Mouse (Mus musculus) midbrain, embryonic 11.5 days (tissue): ENCODE data around the gene Mzf1. TPM values are rescaled to one million over a fixed set of nuclear protein-coding genes. Genes with fewer than 3 reads are reported as not detected.
"Not testable (repeated sequence)": the region's sequence is repeated elsewhere in the genome, so short reads cannot be mapped to it uniquely, and the experiment has no call there.

Experiments
- ATAC-seq: fragments of 200-750 bp; cut with Nextera tagmentation; 2 replicates; pipeline ENCODE4 v1.8.0; 2017; ENCODE audit warnings: moderate TSS enrichment, moderate library complexity; ENCODE audit not compliant: low FRiP score
- DNase-seq: peaks from one replicate; pipeline ENCODE4 v3.0.0; 2015; ENCODE audit warnings: low spot score; ENCODE audit errors: missing footprints
- H3K27ac ChIP-seq: fragments of 300-500 bp; sonication (generic); 2 replicates; pipeline ENCODE4 v1.5.1; 2014; ENCODE audit warnings: low read depth, low read length
- H3K27me3 ChIP-seq: fragments of 300-500 bp; sonication (generic); 2 replicates; pipeline ENCODE4 v1.6.1; 2014; ENCODE audit warnings: mild to moderate bottlenecking, low read length, moderate library complexity, mixed read lengths; ENCODE audit not compliant: control insufficient read depth, insufficient read depth
- H3K36me3 ChIP-seq: fragments of 300-500 bp; sonication (generic); 2 replicates; pipeline ENCODE4 v1.6.1; 2014; ENCODE audit warnings: mild to moderate bottlenecking, low read length, moderate library complexity, mixed read lengths; ENCODE audit not compliant: control insufficient read depth, insufficient read depth
- H3K4me1 ChIP-seq: fragments of 300-500 bp; sonication (generic); 2 replicates; pipeline ENCODE4 v1.6.1; 2014; ENCODE audit warnings: low read length; ENCODE audit not compliant: control insufficient read depth, insufficient read depth
- H3K4me2 ChIP-seq: fragments of 300-500 bp; sonication (generic); 2 replicates; pipeline ENCODE4 v1.6.1; 2014; ENCODE audit warnings: mild to moderate bottlenecking, moderate library complexity
- H3K4me3 ChIP-seq: fragments of 300-500 bp; sonication (generic); 2 replicates; pipeline ENCODE4 v1.5.1; 2014; ENCODE audit warnings: low read depth, low read length
- H3K9ac ChIP-seq: fragments of 300-500 bp; sonication (generic); 2 replicates; pipeline ENCODE4 v1.6.1; 2014; ENCODE audit warnings: low read length
- H3K9me3 ChIP-seq: fragments of 300-500 bp; sonication (generic); 2 replicates; pipeline ENCODE4 v1.6.1; 2016; ENCODE audit warnings: low read length; ENCODE audit not compliant: control insufficient read depth
- WGBS: fragments of 180-500 bp; shearing (Covaris S2); extraction: QIAGEN DNeasy Blood & Tissue Kit; methylation state at CpG from one replicate; pipeline ENCODE4 v1.1.7; 2014; 5-methylcytosine and 5-hydroxymethylcytosine counted together
- polyA plus RNA-seq: library from polyadenylated mRNA; unstranded; fragments of >200 nt; fragmentation: Nextera tagmentation; extraction: Ambion mirVana; gene quantifications from 2 replicates; pipeline ENCODE4 v1.2.1, GENCODE M21; 2014

The Mzf1 gene
- polyA plus RNA-seq, result 1.3 and 2.7 TPM in 2 replicates

DNA sequence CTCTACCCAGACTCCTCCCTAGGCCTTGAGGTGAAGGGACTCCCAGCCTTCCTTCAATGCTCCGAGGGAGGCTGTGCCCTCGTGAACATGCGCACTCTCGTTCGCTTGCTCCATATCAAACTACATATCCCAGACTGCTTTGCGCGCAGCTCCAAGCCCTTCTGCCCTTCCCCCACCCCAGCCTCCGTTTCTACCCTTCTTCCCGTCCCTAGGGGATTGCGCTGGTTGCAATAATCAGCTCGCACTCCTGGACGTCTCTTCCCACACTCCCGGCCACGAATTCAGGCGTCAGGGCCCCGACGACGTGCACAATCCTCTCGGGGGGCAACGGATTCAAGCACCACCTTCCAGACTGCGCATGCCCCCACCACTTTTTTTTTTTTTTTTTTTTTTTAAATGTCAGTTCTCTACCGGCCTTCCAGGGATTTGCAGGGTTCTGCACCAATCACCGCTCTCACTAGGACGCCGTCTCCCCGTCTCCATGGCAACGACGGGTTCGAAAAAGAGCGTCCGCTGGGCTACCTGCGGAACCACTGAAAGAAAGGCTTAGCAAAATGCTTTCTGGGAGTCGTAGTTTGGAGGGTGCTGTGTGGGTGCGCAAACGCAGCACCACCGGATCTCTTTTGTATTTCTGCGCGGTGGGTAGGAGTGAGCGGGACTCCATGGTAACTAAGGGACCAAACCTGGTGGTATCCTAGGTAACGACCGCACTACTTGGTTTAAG lies at the start of gene Mzf1:
Gene Mzf1 (minus strand): TSS at position 478 of the 724 bp plus-strand sequence.
- H3K4me2 ChIP-seq, result peak within 1 kb of the TSS; percentile 54
- H3K4me3 ChIP-seq, result peak within 1 kb of the TSS; percentile 58
- H3K4me1 ChIP-seq, result peaks cover 4% of the 10 kb centered on the region; the same call in 1 of the 2 replicates
- H3K27me3 ChIP-seq, result no peaks in the 10 kb centered on the region
- H3K27ac ChIP-seq, result peak within 1 kb of the TSS; percentile 87
- H3K36me3 ChIP-seq, result no peaks in the 10 kb centered on the region
- no peaks in the 10 kb centered on the region for H3K9me3 ChIP-seq
- ATAC-seq (peak; percentile 95), DNase-seq (peak; percentile 99)
- H3K9ac ChIP-seq, result peak within 1 kb of the TSS; percentile 66
- WGBS, result under 1% methylated on average over 41 of the region's 41 CpGs

DNA sequence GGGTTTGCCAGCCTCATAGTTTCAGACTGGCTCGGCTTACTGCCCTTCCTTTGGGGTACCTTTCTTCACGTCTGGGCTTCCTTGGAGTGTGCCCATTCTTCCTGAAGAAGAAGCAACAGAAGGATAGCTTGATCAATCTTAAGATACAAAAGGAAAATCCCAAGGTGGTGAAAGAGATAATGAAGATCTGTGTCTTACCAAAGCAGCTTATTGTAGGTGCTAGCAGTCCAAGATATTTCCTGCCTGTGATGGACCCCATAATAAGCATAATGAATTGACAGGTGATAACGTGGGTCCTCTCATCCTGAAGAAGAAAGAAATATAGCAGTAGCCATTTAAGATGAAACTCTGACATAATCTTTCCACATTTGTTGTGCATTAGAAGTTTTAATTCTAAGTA lies 40.5 kb upstream of the Mzf1 start, which contains the start of gene Vmn1r85:
Gene Vmn1r85 (minus strand): TSS at position 101 of the 400 bp plus-strand sequence.
- 69% methylated on average over 3 of the region's 3 CpGs for WGBS
- no peak within 1 kb of the TSS for H3K9ac ChIP-seq
- no peak for ATAC-seq

DNA sequence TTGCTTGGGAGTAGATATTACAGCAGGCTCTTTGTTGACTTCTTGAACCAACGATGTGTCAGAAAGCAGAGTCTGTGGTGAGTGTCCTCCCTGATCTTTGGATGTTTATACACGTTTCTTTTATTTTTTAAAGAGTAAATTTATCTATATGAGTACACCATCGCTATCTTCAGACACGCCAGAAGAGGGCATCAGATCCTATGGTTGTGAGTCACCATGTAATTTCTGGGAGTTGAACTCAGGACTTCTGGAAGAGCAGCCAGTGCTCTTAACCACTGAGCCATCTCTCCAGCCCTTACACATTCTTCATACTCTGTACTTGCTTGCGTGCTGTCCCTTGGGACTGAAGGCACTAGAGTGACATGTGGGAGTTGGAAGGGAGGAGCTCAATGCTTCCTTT lies 17.7 kb upstream of the Mzf1 start:
- H3K4me1 ChIP-seq, result no peaks in the 10 kb centered on the region
- H3K36me3 ChIP-seq, result no peaks in the 10 kb centered on the region
- WGBS, result 60% methylated on average over 5 of the region's 5 CpGs
- H3K4me2 ChIP-seq, result no peak overlapping the region
- H3K9me3 ChIP-seq, result no peaks in the 10 kb centered on the region
- H3K27ac ChIP-seq, result no peak overlapping the region
- no peak for DNase-seq
- H3K4me3 ChIP-seq, result no peak overlapping the region
- no peaks in the 10 kb centered on the region for H3K27me3 ChIP-seq
- no peak for ATAC-seq
- H3K9ac ChIP-seq, result no peak overlapping the region

More for the DNA sequence above, 40.5 kb upstream of the Mzf1 start, which contains the start of gene Vmn1r85:
- Histone ChIP-seq H3K27me3 (no peaks in the 10 kb centered on the region), H3K4me2 (no peak within 1 kb of the TSS), H3K27ac (no peak within 1 kb of the TSS), H3K4me1 (no peaks in the 10 kb centered on the region), H3K9me3 (no peaks in the 10 kb centered on the region), H3K36me3 (no peaks in the 10 kb centered on the region), H3K4me3 (no peak within 1 kb of the TSS)
- no peak for DNase-seq

DNA sequence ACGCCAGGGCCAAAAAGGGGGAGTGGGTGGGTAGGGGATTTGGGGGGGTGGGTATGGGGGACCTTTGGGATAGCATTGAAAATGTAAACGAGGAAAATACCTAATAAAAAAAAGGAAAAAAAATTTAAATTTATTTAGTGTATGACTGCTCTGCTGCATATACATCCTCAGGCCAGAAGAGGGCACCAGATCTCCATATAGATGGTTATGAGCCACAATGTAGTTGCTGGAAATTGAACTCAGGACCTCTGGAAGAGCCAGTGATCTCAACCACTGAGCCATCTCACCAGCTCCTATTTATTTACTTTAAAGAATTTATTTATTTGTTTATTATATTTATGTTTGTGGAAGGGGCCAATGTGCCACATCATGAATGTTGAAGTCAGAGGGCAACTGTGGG lies 8.8 kb upstream of the Mzf1 start:
- H3K9me3 ChIP-seq, H3K36me3 ChIP-seq, H3K9ac ChIP-seq, H3K27me3 ChIP-seq, H3K4me2 ChIP-seq, DNase-seq, ATAC-seq, H3K4me1 ChIP-seq, H3K4me3 ChIP-seq, H3K27ac ChIP-seq: not testable (repeated sequence)
- 53% methylated on average over 2 of the region's 2 CpGs for WGBS

DNA sequence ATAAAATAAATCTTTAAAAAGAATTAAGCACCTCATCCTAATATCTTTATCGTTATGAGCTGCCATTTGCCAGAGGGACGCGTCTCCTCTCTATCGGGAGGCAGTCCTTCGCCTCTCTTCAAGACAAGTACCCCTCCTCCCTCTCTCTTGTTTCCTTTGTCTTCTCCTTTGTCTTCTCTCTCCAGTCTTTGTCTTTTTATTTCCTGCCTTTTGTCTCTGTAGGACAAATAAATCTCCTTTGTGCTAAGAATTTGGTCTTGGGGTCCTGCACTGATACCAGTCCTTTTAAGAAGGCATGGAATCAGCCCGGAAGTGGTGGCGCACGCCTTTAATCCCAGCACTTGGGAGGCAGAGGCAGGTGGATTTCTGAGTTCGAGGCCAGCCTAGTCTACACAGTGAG lies 5.0 kb upstream of the Mzf1 start:
- H3K27me3 ChIP-seq, result no peaks in the 10 kb centered on the region
- 86% methylated on average over 9 of the region's 9 CpGs for WGBS
- H3K36me3 ChIP-seq, result no peaks in the 10 kb centered on the region
- no peak overlapping the region for H3K4me3 ChIP-seq
- DNase-seq (no peak), ATAC-seq (no peak)
- no peak overlapping the region for H3K9ac ChIP-seq
- no peaks in the 10 kb centered on the region; the same call in 1 of the 2 replicates for H3K9me3 ChIP-seq
- H3K4me1 ChIP-seq, result no peaks in the 10 kb centered on the region
- no peak overlapping the region for H3K27ac ChIP-seq
- H3K4me2 ChIP-seq, result no peak overlapping the region

GRCm38 (mm10) chr7:13056913-13057700 lies 2.5 kb upstream of the Mzf1 start:
- Histone ChIP-seq H3K9me3 (no peaks in the 10 kb centered on the region), H3K4me3 (no peak overlapping the region), H3K36me3 (no peaks in the 10 kb centered on the region), H3K27ac (no peak overlapping the region), H3K4me1 (peaks cover 4% of the 10 kb centered on the region; the same call in 1 of the 2 replicates), H3K27me3 (no peaks in the 10 kb centered on the region), H3K9ac (no peak overlapping the region), H3K4me2 (no peak overlapping the region)
- ATAC-seq (no peak), DNase-seq (no peak)
- WGBS, result 54% methylated on average over 8 of the region's 8 CpGs

DNA sequence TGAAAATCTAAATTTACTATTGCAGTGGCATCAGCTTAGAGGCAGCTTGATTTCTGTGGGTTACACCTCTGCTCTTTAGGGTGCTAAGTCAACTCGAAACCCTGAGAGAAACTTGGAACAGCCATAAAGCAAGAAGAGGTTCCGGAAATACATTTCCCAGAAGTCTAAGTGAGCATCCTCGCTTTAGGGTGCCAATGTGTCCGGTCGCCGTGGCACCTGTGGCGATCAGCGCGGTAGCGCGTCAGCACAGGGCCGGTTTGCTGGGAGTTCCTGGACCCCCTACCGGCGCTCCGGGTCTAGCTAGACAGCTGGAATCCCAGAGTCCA lies 640 bp downstream of the Mzf1 start:
- peak overlapping the region; percentile 87; the same call in 1 of the 2 replicates for H3K27ac ChIP-seq
- peak overlapping the region; percentile 54 for H3K4me2 ChIP-seq
- WGBS, result 4% methylated on average over 15 of the region's 15 CpGs
- H3K9me3 ChIP-seq, result no peaks in the 10 kb centered on the region
- H3K4me3 ChIP-seq, result peak overlapping the region; percentile 58
- H3K27me3 ChIP-seq, result no peaks in the 10 kb centered on the region
- H3K36me3 ChIP-seq, result no peaks in the 10 kb centered on the region
- DNase-seq, result no peak
- peaks cover 4% of the 10 kb centered on the region; the same call in 1 of the 2 replicates for H3K4me1 ChIP-seq
- peak overlapping the region; percentile 61 for H3K9ac ChIP-seq
- ATAC-seq, result no peak

DNA sequence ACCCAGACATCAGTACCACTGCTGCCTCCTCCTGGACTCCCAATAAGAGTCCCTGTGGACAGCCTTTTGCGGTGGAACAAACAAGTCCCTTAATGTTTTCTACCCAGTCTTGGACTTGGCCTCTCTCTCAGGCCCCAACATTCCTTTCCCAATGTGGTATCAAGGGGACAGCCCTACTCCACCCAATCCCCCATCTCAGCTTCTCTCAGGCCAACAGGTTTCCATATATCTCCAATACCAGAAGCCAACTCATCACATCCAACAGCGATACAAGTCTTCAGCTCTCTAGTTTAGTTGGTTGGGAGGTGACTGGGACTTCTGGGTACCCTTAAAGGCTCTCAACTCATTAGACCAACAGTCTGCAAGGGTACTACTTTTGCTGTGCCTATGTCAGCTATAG lies 1.1 kb downstream of the Mzf1 start:
- Histone ChIP-seq H3K4me3 (peak overlapping the region; percentile 58), H3K27me3 (no peaks in the 10 kb centered on the region), H3K27ac (no peak overlapping the region), H3K9me3 (no peaks in the 10 kb centered on the region), H3K4me1 (peaks cover 4% of the 10 kb centered on the region; the same call in 1 of the 2 replicates), H3K4me2 (peak overlapping the region; percentile 54), H3K9ac (peak overlapping the region; percentile 61; the same call in 1 of the 2 replicates), H3K36me3 (no peaks in the 10 kb centered on the region)
- WGBS, result 95% methylated on average over 2 of the region's 2 CpGs
- DNase-seq, result no peak
- no peak for ATAC-seq

DNA sequence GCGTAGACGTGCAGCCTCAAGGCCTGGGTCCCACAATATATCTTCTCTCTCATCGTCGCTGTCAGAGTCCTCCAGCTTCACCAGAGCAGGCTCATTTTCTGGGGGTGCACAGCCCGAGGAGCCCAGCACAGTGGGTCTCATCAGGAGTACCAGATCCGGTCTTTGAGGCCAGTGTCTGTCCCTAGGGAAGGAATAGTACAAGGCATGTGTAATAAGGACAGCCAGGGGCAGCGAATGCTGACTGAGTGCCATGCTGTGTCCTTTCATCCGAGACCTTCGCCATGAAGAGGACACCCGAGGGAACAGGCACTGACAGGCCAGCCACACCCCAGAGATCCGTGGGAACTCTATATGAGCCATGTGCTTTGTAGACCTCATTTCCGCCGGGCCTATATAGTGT lies 1.6 kb downstream of the Mzf1 start:
- Histone ChIP-seq H3K9me3 (no peaks in the 10 kb centered on the region), H3K4me3 (no peak overlapping the region), H3K9ac (no peak overlapping the region), H3K36me3 (no peaks in the 10 kb centered on the region), H3K27me3 (no peaks in the 10 kb centered on the region), H3K4me2 (no peak overlapping the region), H3K27ac (no peak overlapping the region), H3K4me1 (peaks cover 4% of the 10 kb centered on the region; the same call in 1 of the 2 replicates)
- DNase-seq (no peak), ATAC-seq (no peak)
- 90% methylated on average over 13 of the region's 13 CpGs for WGBS
